Mouse (Mus musculus): Measurements from ENCODE around the gene Cenpu. TPM values are rescaled to one million over a fixed set of nuclear protein-coding genes. Genes with fewer than 3 reads are reported as not detected.
"Not testable (repeated sequence)": the region's sequence is repeated elsewhere in the genome, so short reads cannot be mapped to it uniquely, and the experiment has no call there.

Gene Cenpu
- total RNA-seq, 2 experiments from 2014 or later, result 1.4 to 2.1 TPM

DNA sequence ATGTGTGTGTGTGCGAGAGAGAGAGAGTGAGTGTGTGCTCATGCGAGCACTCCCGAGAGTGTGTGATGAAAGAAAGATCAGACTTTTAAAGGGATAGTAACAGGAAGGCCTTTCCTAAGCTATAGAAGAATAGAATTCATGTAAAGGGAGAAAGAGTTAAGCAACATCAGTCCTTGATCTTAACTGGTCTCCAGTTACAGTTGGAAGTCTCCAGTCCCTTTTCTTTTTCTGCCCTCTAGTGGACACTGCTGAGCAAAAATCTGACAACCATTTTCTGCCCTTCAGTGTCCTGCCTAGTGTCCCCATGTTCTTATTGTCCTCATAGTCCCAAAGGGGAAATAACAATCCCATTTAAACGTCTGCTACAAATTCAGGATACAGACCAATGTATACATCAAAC is 4.6 kb upstream of the Cenpu start:
- peak in 1 of 2 experiments; percentile 55 for DNase-seq (ENCODE audit: low spot score in 2 of 2)

DNA sequence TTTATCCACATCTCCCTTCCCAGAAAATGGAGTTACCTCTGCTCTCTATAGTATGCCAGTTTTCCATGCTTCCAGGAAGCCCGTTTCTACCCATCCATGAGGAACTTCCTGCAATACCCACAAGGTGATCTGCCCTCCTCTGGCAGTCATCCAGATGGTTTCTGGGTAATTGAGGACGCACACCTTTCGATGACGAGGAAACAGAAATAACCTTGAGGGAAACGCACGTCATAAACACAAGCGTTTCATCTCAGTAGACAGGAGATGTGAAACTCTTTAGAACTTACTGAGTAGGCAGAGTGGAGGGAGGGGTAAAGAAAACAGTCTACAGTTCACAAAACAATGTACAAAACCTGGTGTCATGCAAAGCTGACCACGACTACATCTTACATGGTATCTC is 1.8 kb upstream of the Cenpu start:
- no peak for DNase-seq (ENCODE audit: low spot score in 2 of 2)

DNA sequence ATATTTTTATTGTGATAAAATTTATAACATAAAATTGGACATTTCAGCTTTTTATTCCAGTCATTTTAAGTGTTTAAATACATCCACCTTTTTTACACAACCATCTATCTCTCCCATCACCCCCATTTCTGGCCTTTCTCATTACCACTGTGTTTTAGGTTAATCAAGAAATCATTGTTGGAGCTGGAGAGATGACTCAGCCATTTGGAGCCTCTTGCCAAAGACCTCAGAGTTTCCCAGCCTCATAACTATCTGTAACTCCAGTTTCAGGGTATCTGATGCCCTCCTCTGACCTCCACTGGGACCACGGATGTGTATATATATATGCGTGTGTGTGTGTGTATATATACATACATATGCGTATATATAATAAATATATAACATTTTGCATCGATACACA is 799 bp upstream of the Cenpu start:
- no peak for DNase-seq (ENCODE audit: low spot score in 2 of 2)

DNA sequence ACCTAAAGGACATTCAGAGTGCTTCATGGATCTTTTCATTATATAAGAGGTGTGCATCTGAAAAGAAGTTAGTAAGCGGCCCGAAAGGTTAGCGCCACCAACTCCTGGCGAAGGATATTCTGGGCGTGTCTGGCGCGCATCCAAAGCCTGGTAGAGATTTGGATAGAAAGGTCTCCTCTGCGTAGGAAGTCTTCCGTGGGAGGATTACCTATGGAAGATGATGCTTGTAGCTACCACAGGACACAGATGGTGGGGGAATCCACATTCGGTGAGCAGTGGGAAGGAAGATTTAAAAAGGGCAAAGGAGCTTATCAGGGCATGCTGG is 575 bp downstream of the Cenpu start:
- DNase-seq (ENCODE audit: low spot score in 2 of 2), result no peak

DNA sequence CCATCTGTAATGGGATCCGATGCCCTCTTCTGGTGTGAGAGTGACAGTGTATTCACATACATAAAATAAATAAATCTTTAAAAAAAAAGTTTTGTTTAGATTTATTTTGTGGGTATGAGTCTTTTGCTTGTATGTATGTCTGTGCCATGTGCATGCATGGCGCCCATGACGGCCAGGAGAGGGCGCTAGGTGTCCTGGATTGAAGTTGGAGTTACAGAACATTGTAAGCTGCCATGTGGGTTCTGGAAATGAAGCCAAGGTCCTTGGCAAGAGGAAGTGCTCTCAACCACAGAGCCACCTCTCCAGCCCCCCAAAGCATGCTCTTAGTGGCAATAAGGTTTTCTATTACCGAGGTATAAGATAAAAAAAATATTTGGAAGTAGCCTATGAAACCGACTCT is 7.6 kb downstream of the Cenpu start:
- no peak for DNase-seq (ENCODE audit: low spot score in 2 of 2)

DNA sequence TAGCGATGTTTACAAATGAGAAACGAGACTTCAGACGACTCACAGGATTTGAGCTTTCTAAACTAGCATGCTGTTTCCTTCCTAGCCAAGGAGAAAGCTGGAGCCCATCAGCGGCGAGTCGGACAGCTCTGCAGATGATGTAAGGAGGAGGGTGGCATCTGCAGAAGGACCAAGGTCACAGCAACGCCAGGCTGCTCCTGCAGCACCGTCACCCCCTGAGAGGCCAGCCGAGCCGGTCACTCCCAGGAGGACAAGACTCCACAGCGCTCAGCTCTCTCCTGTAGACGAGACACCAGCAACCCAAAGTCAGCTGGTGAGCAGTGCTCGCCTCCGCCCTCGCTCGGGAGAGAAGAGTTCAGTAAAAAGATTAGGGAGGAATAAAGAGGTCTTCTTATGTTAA is 10.5 kb downstream of the Cenpu start:
- DNase-seq (ENCODE audit: low spot score in 2 of 2), result no peak

DNA sequence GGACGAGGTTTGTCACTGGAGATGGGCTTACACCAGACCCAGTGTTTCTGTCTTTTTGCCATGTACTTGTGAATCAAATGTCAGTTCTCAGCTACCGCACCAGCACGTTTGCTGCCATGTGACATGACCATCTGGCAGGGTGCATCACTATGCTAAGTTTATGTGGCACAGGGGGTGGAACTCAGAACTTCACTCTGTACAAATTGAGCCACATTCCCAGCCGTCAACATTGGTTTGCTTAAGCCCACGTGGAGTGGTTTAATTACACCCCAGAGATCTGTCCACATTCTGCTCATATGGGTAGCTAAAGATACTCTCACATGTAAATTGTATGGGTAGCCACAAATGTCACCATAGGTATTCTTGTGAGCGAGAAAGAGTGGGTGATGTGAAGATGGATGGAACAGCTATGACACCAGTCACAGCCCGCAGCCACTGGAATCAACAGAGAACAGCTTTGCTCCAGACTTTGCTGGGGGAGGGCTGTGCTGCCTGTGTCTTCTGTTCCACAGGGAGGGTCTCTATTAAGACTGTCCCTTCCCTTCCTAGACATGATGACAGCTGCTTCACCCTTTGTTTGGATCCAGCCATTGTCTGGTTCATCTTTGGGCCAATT is 15.2 kb downstream of the Cenpu start:
- peak; percentile 80 to 94 for DNase-seq (ENCODE audit: low spot score in 2 of 2)

DNA sequence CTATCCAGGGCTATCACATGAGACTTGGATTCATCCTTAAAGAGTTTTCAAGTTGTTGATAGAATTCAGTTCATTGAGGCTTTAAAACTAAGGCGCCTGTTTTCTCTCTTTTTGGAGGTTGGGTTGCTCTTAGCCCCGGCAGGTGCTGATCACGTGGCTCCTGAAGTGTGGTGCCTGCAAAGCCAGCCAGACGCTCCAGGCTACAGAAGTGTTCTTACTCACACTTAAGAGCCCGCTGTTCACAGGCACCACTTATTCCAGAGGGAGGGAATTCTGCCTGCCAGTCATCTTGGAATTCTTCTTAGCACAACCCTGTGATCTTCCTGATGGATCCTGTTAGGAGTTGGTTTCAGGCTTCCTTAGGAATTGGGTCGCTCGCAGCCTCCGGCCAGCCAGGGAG is 16.1 kb downstream of the Cenpu start:
- no peak for DNase-seq (ENCODE audit: low spot score in 2 of 2)

DNA sequence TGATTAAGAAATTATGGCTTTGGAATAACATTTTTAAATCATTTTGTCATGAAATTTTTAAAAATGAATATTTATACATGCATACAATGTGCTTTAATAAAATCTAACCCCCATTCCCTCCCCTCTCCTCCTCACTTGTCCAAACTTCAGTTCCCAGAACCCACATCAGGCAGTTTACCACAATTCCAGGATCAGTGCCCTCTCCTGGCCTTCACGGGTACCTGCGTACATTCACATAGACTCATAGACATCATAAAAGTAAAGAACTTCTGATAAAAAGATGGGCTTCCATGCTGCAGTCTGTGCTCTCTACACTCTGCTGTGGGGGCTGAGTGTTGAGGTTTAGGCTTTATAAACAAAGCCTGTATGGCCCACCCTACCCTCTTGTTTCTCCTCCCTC is 17.1 kb downstream of the Cenpu start:
- DNase-seq (ENCODE audit: low spot score in 2 of 2), result no peak

DNA sequence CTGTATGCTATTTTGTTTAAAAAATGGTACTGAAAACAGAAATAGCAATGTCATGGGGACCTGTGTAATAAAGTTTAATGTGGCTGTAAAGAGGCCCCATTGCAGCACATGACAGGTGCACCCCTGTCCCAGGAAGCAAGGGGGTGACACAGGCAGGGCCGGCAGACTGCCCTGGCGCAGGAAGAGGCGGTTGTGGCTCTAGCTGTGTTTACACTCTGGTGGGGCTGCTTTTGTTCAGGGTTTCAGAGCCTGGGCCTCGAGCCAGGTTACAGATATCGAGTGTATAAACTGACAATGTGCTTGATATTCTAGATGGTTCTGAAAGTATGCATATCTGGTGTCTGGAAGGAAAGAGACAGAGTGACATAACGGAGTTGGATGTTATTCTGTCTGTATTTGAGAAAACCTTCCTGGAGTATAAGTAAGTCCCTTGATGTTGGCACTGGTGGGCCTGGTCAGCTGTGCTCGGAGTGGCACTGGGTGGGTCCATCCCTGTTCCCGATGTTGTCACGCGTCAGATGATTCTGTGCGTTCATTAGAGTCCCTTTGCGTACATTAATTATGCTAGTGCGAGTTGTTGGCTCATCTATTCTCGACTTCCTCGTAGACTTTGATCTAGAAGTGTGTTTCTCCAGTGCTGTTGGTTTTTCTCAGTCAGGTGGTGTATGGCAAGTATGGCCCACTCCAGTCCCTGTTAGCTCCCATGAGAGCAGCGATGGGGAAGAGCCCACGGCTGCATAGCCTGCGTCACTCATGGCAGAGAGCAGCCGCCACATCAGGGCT is 18.0 kb downstream of the Cenpu start:
- no peak for DNase-seq (ENCODE audit: low spot score in 2 of 2)

DNA sequence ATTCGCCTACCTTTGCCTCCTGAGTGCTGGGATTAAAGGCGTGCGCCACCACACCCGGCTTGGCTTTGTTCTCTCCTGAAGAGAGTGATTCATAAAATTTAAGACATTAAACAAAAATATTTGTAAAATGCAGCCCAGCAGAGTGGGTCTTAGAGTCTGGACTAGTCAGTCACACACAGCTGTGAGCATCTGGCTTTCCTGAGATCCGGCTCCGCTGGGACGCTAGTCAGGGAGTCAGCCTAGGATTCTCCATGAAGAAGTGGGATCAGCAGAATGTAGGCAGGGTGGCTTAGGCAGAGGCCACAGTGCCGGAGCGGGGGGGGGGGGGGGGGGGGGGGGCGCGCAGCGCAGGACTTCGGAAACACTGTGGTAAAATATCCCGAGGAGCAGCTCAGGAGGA is 18.8 kb downstream of the Cenpu start:
- no peak for DNase-seq (ENCODE audit: low spot score in 2 of 2)

DNA sequence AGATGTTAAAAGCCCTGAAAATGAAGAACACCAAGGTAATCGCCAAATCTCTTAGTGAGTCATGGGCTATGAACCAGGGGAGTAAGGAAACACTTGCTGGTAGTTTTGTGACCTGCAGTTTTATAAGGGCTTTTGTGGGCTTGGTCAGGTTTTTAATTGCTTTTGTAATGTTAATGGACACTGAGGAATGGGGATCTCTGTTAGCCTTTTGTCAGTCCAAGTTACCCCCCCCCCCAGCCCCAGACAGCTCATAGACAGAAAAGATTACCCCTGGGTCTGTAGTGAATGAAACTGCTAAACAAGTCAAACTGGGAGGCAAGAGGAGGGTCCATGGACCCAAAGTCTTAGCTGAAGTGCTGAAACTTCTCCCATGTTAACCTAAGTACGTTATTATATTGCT is 21.6 kb downstream of the Cenpu start:
- no peak for DNase-seq (ENCODE audit: low spot score in 2 of 2)

DNA sequence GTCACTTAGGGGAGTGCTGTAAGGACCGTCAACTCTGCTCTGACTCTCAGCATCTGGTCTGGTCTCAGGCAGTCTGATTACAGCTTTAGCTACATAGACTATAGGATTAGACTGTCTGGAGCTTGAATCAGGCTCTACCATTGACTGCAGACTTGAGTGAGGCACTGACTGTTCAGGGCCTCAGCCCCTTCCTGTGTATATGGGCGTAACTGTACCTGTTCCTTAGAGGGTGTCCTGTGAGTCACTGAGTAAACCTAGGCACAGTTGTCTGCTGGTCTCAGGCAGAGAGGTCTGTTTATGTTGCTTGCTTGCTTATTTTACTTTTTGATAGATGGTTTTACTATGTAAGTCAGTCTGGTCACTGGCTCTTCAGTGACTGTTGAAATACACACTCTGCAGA is 22.1 kb downstream of the Cenpu start:
- no peak for DNase-seq (ENCODE audit: low spot score in 2 of 2)

DNA sequence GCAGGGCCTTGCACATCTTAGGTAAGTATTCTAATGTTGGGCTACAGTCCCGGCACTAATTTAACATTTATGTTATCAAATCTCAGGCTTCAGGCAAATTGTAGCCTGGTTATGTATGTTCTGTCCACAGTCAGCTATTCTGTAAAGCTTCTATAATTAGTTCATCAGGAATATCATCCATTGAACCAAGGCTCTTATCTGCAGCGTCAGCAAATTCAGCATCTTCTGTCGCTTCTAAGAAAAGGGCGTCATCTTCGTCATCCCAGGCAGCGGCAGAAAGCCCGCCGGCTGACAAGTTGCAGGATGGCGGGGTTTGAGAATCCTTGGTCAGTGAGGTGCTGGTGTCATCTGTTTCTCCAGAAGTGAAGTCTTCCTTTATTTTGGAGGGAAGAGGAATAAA is 27.0 kb downstream of the Cenpu start:
- no peak for DNase-seq (ENCODE audit: low spot score in 2 of 2)

DNA sequence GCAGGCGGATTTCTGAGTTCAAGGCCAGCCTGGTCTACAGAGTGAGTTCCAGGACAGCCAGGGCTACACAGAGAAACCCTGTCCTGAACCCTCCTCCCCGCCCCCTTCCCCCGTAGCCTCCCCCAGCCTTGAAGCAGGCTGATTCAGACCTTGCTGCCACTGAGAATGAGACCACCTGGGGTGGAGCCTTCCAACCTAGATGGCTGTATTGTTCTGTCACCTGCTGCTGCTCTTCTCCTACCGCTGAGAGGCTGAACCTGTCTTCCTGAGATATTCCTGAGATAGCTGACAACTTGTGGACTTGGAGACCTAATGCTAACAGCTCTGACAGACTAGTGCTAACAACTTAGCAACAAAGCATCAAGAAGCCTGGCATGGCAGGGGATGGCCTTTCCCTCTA is 32.5 kb downstream of the Cenpu start:
- DNase-seq (ENCODE audit: low spot score in 2 of 2), result not testable (repeated sequence)

DNA sequence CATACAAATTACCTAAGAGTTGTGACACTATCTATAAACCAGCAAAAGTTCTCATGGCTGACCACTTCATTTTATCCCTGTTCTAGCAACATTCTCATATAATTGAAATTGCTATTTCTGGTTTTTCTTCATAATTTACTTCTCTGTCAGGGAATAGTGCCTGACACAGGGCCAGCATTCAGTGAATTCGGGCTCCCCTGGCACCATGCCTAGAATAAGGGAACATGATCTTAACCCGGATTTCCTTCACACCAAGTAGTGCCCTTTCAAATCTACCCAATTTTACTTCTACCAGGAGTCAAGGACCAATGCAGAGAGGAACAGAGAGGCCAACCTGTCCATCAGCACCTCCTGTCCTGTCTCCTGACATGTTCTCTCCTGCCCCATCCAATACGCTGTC is 33.7 kb downstream of the Cenpu start:
- no peak for DNase-seq (ENCODE audit: low spot score in 2 of 2)

DNA sequence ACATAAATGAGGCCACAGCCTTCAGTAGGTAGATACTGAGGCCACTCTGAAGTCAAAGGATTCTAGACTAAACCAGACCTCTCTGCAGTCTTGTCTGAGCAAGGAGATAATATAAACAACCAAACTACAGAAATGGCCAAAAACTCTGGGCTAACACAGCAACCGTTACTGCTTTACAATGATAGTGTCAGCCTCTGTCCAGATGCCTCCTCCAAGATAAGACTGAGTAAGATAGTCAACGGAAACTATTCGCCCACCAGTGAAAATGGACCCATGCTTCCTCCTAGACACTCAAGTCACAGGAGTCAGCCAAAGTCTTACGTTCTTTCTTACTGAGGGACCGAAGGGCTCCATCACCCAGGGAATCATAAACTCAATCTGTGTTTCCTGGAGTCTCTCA is 36.1 kb downstream of the Cenpu start:
- DNase-seq (ENCODE audit: low spot score in 2 of 2), result no peak

DNA sequence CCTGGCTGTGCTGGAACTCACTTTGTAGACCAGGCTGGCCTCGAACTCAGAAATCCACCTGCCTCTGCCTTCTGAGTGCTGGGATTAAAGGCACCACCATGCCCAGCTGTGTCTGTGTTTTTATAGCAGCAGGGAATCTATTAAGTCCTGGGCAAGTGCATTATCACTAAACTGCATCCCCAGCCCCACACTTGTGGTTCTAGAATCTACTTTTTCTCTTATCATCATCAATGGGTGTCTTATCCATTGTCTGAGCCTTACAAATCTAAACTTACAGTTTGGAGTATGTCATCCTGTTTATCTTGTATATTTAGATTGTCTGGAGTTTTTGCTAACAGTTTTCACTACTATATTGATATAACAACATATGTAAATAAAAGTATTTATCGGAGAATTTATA is 36.8 kb downstream of the Cenpu start:
- no peak for DNase-seq (ENCODE audit: low spot score in 2 of 2)

DNA sequence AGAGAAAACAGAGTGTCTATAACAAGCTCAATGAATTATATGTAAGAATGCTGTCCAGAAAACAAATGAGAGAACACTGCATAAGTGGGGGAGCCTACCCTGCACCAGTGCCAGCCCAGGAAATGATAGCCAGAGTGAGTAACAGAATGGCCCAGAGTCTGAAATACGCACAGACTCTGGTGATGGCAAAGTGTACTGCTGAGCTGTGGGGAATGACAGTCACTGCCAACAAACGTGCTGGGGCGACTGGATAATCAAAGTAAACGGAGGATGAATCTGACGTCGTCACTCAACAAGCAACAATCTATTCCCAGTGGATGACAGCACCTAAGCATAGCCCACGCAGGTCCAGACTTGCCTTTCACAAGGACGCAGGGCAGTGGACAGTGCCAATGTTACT is 41.2 kb downstream of the Cenpu start:
- peak in 1 of 2 experiments; percentile 45 for DNase-seq (ENCODE audit: low spot score in 2 of 2)

DNA sequence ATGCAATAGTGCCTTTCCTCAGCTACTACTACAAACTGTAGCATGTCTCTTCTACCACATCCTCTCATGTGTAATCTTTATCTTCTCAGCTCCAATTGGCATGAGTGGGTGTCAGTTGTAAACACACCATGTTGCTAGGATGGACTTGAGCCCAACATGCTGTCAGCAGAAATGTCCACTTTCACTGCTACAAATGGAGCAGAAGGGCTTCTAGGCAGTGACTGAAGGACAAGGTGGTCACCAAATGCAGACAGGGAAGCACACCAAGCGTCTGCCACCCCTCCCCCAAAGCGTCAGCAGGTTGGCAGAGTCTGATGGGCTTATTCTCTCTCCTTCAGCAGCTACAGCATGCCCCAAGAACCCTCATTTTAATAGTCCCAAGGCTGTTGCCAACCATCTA is 41.9 kb downstream of the Cenpu start:
- DNase-seq (ENCODE audit: low spot score in 2 of 2), result no peak

DNA sequence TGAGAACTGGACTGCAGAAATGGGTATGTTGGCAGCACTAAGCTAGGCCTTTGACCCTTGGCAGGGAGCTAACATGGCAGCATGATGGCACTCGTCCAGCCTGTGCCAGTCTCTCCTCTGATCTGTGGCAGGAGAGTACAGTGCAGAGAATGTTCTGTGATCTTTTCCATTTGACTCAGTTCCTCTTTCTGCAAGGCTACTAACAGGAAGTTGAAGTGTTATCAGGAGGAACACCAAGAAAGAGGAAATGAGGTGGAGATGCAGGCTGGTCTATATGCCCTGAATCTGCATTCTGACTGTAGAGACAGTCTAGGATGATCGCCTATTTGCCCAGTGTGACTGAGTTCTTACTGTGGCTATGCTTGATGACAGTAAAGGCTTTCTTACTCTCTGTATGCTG is 43.8 kb downstream of the Cenpu start:
- DNase-seq (ENCODE audit: low spot score in 2 of 2), result no peak

DNA sequence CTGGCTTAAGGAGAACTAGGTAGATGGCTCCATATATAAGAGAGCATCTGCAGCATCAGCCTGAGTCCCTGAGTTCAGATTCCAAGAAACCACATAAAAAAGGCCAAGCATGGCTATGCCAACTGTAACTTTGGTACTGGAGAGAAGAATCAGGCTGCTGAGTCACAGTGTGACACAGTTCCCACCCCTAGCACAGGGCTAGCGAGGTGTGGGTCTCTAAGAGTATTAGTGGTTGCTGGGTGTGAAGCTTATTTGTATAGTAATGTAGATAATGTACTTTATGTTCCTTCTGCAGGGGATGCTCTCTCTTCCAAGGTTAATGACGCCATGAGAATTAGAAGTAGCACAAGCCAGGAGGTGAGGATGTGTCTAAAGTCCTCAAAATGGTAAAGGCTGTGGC is 44.7 kb downstream of the Cenpu start:
- no peak for DNase-seq (ENCODE audit: low spot score in 2 of 2)

DNA sequence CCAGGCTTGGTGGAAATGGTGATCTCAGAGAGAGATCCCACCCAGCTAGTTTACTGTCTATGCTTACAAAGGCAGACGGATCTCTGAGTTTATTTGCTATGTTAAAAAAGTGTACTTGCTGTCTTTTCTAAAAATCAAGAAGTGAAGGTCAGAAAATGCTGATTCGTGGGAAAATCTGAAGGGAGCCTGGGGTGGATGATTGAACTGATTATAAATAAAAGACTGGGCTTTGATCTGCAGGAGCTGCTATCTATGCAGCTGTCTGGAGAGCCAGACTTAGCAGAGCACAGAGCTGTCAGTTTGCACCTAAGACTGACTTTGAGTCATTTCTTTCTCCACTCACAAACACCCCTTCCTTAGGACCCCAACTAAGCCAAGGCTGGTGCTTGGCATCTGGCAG is 45.6 kb downstream of the Cenpu start:
- no peak for DNase-seq (ENCODE audit: low spot score in 2 of 2)

All from layer of hippocampus, adult 18-20 months (tissue).